Mouse (Mus musculus): Measurements from ENCODE around the gene Top3b.

- TF ChIP-seq POLR2A (IDR thresholded peaks at IDR 0.05; ENCODE audit: control insufficient read depth, low read depth, low read length) (no peak), CTCF (IDR thresholded peaks at IDR 0.05; ENCODE audit: control insufficient read depth, insufficient read depth, insufficient replicate concordance, low read depth, low read length) (no peak)
Observed at GRCm38 (mm10) chr16:16825476-16825875, 45.1 kb upstream of the Top3b start.
